Mouse (Mus musculus) embryonic facial prominence, embryonic 12.5 days (tissue): ENCODE results near the gene Tbc1d10c. TPM values are rescaled to one million over a fixed set of nuclear protein-coding genes. Genes with fewer than 3 reads are reported as not detected.

Experiments used
- ATAC-seq: fragments of 200-750 bp; cut with Nextera tagmentation; 2 replicates; pipeline ENCODE4 v1.8.0; 2017; ENCODE audit not compliant: insufficient number of reproducible peaks, insufficient read depth, low FRiP score, low TSS enrichment
- H3K27ac ChIP-seq: fragments of 300-500 bp; sonication (generic); 2 replicates; pipeline ENCODE4 v1.5.1; 2016; ENCODE audit warnings: mild to moderate bottlenecking
- H3K27me3 ChIP-seq: fragments of 300-500 bp; sonication (generic); 2 replicates; pipeline ENCODE4 v1.6.1; 2016; ENCODE audit warnings: mild to moderate bottlenecking, moderate library complexity
- H3K36me3 ChIP-seq: fragments of 300-500 bp; sonication (generic); 2 replicates; pipeline ENCODE4 v1.6.1; 2016; ENCODE audit warnings: mild to moderate bottlenecking
- H3K4me1 ChIP-seq: fragments of 300-500 bp; sonication (generic); 2 replicates; pipeline ENCODE4 v1.6.1; 2016
- H3K4me2 ChIP-seq: fragments of 300-500 bp; sonication (generic); replicated peaks from 2 replicates; pipeline ENCODE4 v1.6.1; 2016; ENCODE audit warnings: mild to moderate bottlenecking, moderate library complexity
- H3K4me3 ChIP-seq: fragments of 300-500 bp; sonication (generic); 2 replicates; pipeline ENCODE4 v1.5.1; 2016; ENCODE audit warnings: mild to moderate bottlenecking
- H3K9ac ChIP-seq: fragments of 300-500 bp; sonication (generic); 2 replicates; pipeline ENCODE4 v1.6.1; 2016; ENCODE audit warnings: mild to moderate bottlenecking, moderate library complexity
- H3K9me3 ChIP-seq: fragments of 300-500 bp; sonication (generic); 2 replicates; pipeline ENCODE4 v1.6.1; 2016; ENCODE audit warnings: mild to moderate bottlenecking, moderate library complexity
- WGBS: fragments of 180-500 bp; shearing (Covaris S2); methylation state at CpG from one replicate; pipeline ENCODE4 v1.1.7; 2016; 5-methylcytosine and 5-hydroxymethylcytosine counted together
- polyA plus RNA-seq: library from polyadenylated mRNA; unstranded; fragments of >200 nt; fragmentation: Nextera tagmentation; extraction: Ambion mirVana; gene quantifications from 2 replicates; pipeline ENCODE4 v1.2.1, GENCODE M21; 2016

Tbc1d10c gene
- polyA plus RNA-seq, 1 experiment from 2014 or later: 1.2 TPM

DNA sequence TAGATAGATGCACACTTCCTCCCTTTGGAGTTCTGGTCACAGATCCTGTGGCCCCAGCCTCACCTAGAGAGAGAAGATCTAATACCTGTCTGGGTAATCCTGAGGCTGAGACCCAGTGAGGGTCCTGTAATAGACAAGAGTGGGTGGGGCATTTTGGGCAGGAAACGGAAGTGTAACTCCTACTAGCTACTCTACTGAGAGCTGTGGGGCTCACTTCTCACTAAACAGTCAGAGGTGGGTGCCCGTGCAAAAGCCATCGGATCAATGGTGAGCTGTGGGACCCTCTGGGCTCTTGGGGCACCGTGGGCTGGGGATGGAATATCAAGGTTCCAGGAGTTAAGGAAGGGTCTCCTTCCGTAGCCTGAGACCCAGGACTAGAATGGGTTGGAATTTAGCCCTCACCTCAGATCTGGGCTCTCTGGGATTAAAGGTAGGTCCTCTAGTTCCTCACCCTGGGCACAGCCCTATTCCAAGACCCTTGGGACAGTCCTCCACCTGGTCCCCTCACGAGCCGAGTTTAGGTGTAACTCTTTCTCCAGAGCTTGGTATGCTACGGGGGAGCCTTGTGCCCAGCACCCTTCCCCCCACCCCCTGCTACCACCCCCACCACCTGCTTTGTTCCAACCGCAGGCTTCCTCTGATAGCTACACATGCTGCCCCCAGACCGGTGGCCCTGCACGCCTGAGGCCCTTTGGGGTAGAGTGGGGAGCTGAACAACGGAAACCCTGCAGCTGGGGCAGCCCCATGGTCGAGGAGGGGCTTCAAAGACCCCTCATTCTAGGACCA is 36.5 kb downstream of the Tbc1d10c start:
- no peak overlapping the region for H3K4me2 ChIP-seq
- WGBS: 77% methylated on average over 13 of the region's 13 CpGs
- H3K9ac ChIP-seq: no peak overlapping the region
- no peaks in the 10 kb centered on the region for H3K27me3 ChIP-seq
- H3K4me1 ChIP-seq: peaks cover 2% of the 10 kb centered on the region; the same call in 1 of the 2 replicates
- H3K27ac ChIP-seq: no peak overlapping the region
- no peak for ATAC-seq
- no peaks in the 10 kb centered on the region for H3K9me3 ChIP-seq
- no peak overlapping the region for H3K4me3 ChIP-seq
- peaks cover 74% of the 10 kb centered on the region for H3K36me3 ChIP-seq

- Histone ChIP-seq H3K4me1 (peaks cover 11% of the 10 kb centered on the region), H3K36me3 (peaks cover 60% of the 10 kb centered on the region), H3K9me3 (no peaks in the 10 kb centered on the region), H3K9ac (peak within 1 kb of the TSS; percentile 19; the same call in 1 of the 2 replicates), H3K4me2 (no peak within 1 kb of the TSS), H3K27ac (0 out of 2 replicates have a peak within 1 kb of the TSS, but pooled peaks have one; percentile 6), H3K4me3 (no peak within 1 kb of the TSS), H3K27me3 (no peaks in the 10 kb centered on the region)
- WGBS: 76% methylated on average over 11 of the region's 11 CpGs
- no peak for ATAC-seq
Observed at GRCm38 (mm10) chr19:4153232-4153654, 37.8 kb downstream of the Tbc1d10c start, which contains the start of gene Ptprcap. Gene Ptprcap, plus strand, starts transcription at chr19:4153604.

DNA sequence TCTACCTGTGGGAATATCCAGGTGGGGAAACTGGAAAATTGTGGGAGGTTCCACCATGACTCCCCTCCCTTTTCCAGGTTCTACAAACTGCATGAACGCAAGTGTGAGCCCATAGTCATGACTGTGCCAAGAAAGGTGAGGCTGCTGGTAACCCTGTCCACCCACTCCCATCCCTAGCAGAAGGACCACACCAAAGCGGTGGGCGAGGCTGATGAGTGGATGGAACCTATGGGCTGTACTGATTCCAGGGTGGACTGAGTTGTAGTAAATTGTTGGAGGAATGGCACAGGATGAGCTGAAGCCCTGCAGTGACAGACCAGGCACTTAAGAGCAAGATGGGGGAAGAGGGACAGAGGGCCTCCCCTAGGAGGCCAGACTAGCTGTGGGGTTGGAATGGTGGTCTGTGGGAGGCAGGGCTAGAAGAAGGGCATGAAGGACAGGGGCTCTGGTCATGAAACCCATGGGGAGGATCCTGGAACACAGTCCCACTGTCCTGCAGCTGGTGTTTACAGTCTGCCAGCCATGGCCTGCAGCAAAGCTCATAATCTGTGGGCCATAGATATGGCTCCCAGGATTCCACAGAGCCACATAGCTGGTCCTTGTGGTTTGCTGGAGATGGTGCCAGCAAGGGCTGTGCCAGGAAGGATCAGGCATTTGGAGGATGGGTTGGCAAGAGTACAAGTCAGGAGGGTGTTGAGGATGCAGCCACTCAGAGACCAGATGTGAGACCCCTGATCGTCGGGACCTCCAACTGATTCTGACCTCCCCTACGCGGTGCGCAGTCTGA is 38.4 kb downstream of the Tbc1d10c start:
- Histone ChIP-seq H3K27ac (no peak overlapping the region), H3K4me3 (no peak overlapping the region), H3K4me1 (peaks cover 16% of the 10 kb centered on the region), H3K36me3 (peaks cover 54% of the 10 kb centered on the region), H3K4me2 (no peak overlapping the region), H3K9ac (no peak overlapping the region), H3K27me3 (no peaks in the 10 kb centered on the region), H3K9me3 (no peaks in the 10 kb centered on the region)
- no peak for ATAC-seq
- WGBS: 85% methylated on average over 8 of the region's 8 CpGs

- no peak overlapping the region for H3K9ac ChIP-seq
- H3K4me2 ChIP-seq: no peak overlapping the region
- no peak overlapping the region for H3K27ac ChIP-seq
- peaks cover 47% of the 10 kb centered on the region for H3K36me3 ChIP-seq
- no peaks in the 10 kb centered on the region for H3K9me3 ChIP-seq
- no peak for ATAC-seq
- peaks cover 17% of the 10 kb centered on the region for H3K4me1 ChIP-seq
- H3K4me3 ChIP-seq: no peak overlapping the region
- H3K27me3 ChIP-seq: no peaks in the 10 kb centered on the region
- WGBS: 88% methylated on average over 5 of the region's 5 CpGs
Observed at GRCm38 (mm10) chr19:4151898-4152297, 39.2 kb downstream of the Tbc1d10c start.

DNA sequence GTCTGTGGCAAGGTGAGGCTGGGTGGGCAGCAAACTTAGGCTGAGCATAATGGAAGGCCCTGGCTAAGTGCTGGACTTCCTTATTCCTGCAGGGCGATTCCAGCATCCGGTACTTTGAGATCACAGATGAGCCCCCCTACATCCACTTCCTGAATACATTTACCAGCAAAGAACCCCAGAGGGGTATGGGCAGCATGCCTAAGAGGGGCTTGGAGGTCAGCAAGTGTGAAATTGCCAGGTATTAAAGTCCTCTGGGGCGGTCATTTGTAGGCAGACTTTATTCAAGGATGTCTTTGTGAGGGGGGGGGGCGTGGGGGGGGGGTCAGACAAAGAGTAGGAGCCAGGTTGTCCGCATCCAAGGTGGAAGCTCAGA is 39.6 kb downstream of the Tbc1d10c start:
- ATAC-seq: no peak
- no peak overlapping the region for H3K4me3 ChIP-seq
- H3K36me3 ChIP-seq: peaks cover 43% of the 10 kb centered on the region
- no peaks in the 10 kb centered on the region for H3K27me3 ChIP-seq
- peaks cover 17% of the 10 kb centered on the region for H3K4me1 ChIP-seq
- H3K9ac ChIP-seq: no peak overlapping the region
- H3K4me2 ChIP-seq: no peak overlapping the region
- no peak overlapping the region for H3K27ac ChIP-seq
- H3K9me3 ChIP-seq: no peaks in the 10 kb centered on the region
- 68% methylated on average over 5 of the region's 5 CpGs for WGBS

DNA sequence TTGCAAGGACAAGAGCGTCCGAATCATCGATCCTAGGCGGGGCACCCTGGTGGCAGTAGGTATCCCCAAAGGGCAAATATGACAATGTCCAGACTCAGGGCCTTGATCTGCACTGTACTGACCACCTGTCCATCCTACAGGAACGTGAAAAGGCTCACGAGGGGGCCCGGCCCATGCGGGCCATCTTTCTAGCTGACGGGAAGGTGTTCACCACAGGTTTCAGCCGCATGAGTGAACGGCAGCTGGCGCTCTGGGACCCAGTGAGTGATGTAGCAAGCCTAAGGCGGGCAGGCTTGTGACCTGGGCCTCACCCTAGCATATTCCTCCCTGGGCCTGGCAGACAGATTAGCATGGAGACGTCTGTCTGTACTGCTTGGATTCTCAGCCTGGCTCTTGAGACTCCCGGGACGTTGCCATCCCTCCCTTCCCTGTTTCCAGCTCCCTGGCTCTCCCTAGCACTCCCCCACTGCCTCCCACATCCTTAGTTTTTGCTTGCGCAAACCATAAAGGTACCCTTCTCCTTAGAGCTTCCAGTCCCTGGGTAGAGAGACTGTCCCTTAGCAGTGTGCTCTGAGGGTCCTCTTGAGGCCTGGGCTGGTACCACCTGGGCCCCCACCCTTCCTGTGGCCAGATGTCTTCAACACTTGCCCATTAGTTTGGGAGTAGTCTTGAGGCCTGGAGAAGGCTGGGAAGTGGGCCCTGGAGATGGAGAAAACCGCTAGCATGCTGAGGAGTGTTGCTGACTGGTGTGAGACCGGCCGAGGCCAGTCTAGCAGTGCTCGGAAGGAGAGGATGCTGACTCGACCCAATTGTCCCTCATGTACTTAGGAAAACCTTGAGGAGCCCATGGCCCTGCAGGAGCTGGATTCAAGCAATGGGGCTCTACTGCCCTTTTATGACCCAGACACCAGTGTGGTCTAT is 40.3 kb downstream of the Tbc1d10c start:
- H3K4me2 ChIP-seq: no peak overlapping the region
- WGBS: 88% methylated on average over 22 of the region's 22 CpGs
- H3K36me3 ChIP-seq: peaks cover 36% of the 10 kb centered on the region
- ATAC-seq: no peak
- H3K27ac ChIP-seq: no peak overlapping the region
- no peak overlapping the region for H3K9ac ChIP-seq
- H3K4me3 ChIP-seq: no peak overlapping the region
- no peaks in the 10 kb centered on the region for H3K27me3 ChIP-seq
- 0 out of 2 replicates have a peak, but pooled peaks cover under 1% of the 10 kb centered on the region for H3K9me3 ChIP-seq
- H3K4me1 ChIP-seq: peaks cover 17% of the 10 kb centered on the region

GRCm38 (mm10) chr19:4149764-4150461 is 41.2 kb downstream of the Tbc1d10c start:
- peak overlapping the region; percentile 86 for H3K4me3 ChIP-seq
- H3K4me1 ChIP-seq: peaks cover 17% of the 10 kb centered on the region
- peaks cover 33% of the 10 kb centered on the region for H3K36me3 ChIP-seq
- H3K9ac ChIP-seq: 0 out of 2 replicates have a peak overlapping the region, but pooled peaks have one; percentile 82
- H3K27ac ChIP-seq: no peak overlapping the region
- H3K27me3 ChIP-seq: no peaks in the 10 kb centered on the region
- peak overlapping the region; percentile 75; the same call in 1 of the 2 replicates for H3K4me2 ChIP-seq
- 93% methylated on average over 17 of the region's 17 CpGs for WGBS
- ATAC-seq: no peak
- 0 out of 2 replicates have a peak, but pooled peaks cover 4% of the 10 kb centered on the region for H3K9me3 ChIP-seq

DNA sequence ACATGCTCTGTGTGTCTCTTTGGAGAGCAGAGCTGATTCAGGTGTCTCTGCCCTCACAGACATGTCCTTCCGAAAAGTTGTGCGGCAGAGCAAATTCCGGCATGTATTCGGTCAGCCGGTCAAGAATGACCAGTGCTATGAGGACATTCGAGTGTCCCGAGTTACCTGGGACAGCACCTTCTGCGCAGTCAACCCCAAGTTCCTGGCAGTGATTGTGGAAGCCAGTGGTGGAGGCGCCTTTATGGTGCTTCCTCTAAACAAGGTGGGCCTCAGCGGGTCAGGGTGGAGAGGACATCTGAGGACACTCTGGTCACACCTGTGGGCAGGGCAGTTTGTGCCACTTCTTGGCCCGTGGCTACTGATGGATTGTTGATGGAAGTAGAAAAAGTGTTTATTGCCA is 41.8 kb downstream of the Tbc1d10c start:
- Histone ChIP-seq H3K4me2 (peak overlapping the region; percentile 75), H3K36me3 (peaks cover 33% of the 10 kb centered on the region), H3K27ac (no peak overlapping the region), H3K9me3 (0 out of 2 replicates have a peak, but pooled peaks cover 4% of the 10 kb centered on the region), H3K4me1 (peaks cover 17% of the 10 kb centered on the region), H3K27me3 (no peaks in the 10 kb centered on the region), H3K4me3 (peak overlapping the region; percentile 86), H3K9ac (peak overlapping the region; percentile 82)
- ATAC-seq: no peak
- WGBS: 90% methylated on average over 11 of the region's 11 CpGs

DNA sequence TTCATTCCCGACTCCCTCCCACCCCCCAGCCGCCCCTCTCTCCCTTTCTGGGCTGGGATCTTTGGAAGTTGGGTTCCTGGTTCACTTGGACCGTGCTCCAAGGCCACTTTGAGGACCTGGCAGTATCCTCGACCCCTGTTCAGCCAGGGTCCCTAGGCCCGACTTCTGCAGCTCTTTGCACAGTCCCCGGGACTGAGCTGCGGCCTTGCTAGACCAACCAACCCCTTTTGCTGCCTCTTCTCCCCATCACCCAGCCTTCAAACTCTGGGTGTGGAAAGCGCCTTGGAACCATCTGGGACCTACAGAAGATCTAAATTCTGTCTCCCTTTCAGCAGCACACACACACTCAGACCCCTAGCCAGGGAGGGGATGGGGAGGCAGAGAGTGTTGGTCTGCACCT is 42.3 kb downstream of the Tbc1d10c start:
- H3K4me1 ChIP-seq: peaks cover 17% of the 10 kb centered on the region
- H3K27ac ChIP-seq: peak overlapping the region; percentile 72
- H3K4me3 ChIP-seq: peak overlapping the region; percentile 86
- 0 out of 2 replicates have a peak, but pooled peaks cover 4% of the 10 kb centered on the region for H3K9me3 ChIP-seq
- WGBS: 6% methylated on average over 7 of the region's 8 CpGs
- H3K27me3 ChIP-seq: no peaks in the 10 kb centered on the region
- H3K9ac ChIP-seq: peak overlapping the region; percentile 82
- peak overlapping the region; percentile 75 for H3K4me2 ChIP-seq
- peaks cover 32% of the 10 kb centered on the region for H3K36me3 ChIP-seq
- no peak for ATAC-seq

GRCm38 (mm10) chr19:4148491-4148806 is 42.6 kb downstream of the Tbc1d10c start, which contains the start of gene Coro1b:
Gene Coro1b, plus strand, starts transcription at chr19:4148619.
- Histone ChIP-seq H3K4me2 (peak within 1 kb of the TSS; percentile 75), H3K4me3 (peak within 1 kb of the TSS; percentile 86), H3K36me3 (peaks cover 29% of the 10 kb centered on the region), H3K27me3 (no peaks in the 10 kb centered on the region), H3K4me1 (peaks cover 17% of the 10 kb centered on the region), H3K9ac (peak within 1 kb of the TSS; percentile 82), H3K9me3 (0 out of 2 replicates have a peak, but pooled peaks cover 4% of the 10 kb centered on the region), H3K27ac (peak within 1 kb of the TSS; percentile 72)
- ATAC-seq: peak; percentile 92; the same call in 1 of the 2 replicates
- WGBS: under 1% methylated on average over 33 of the region's 33 CpGs
